Mouse (Mus musculus) CD4-positive naive resting alpha-beta T cell, adult 57 days (primary cell): ENCODE data around the gene Gm3558. TPM values are rescaled to one million over a fixed set of nuclear protein-coding genes. Genes with fewer than 3 reads are reported as not detected.

Experiments
- total RNA-seq: library from RNA; stranded (reverse); gene quantifications from one replicate; pipeline ENCODE4 v1.2.4, GENCODE M21; 2023

The Gm3558 gene
- total RNA-seq, result 0.35 TPM

DNA sequence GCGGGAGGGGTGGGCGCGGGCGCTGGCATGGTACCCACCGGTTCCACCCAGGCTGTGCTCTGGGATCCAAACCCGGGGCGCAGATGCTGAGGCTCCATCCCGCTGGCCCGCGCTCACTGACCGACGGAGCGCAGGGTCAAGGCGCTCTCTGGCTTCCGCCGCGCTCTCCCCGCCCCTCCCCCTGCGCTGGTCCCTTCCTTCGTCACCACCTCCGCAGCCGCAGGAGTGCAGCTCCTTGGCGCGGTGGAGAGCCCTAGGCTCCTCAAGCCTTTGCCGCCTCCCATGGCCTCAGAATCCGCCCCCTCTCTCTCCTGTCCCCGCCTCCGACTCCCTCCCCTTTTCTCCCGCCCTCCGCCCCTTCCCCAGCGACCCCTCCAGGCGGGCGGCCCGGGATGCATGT lies at the start of gene Gm3558:
TSS of gene Gm3558 (minus strand) at position 185 of the 400 bp plus-strand sequence.

DNA sequence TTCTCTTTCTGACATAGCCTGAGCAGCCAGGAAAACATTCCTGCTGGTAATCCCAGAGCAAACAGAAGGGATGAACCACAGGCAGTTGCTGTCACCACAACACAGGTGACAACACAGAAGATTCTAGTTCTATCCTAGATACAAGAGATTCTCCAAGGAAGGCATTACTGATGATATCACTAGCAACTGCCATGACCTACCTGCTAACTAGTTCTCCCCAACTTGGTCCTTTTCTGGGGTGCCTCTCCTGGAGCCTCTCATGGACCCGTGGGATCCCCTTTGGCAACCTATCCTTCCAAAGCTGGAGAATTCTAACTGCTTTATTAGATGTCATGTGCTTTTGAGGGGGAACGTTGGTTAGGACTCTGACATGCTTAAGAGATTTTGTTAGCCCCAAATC lies 27.1 kb upstream of the Gm3558 start, which contains the start of gene Gm10338:
TSS of gene Gm10338 (minus strand) at position 101 of the 400 bp plus-strand sequence.

Other genes starting within 250 kb of the Gm3558 start
- gene Gm5797, start 236.2 kb downstream of the Gm3558 start, total RNA-seq, result not detected
- not detected for gene Gm8374, start 203.4 kb downstream of the Gm3558 start, total RNA-seq
- not detected for gene Gm3755, start 117.6 kb downstream of the Gm3558 start, total RNA-seq
- not detected for gene Gm3752, start 84.8 kb downstream of the Gm3558 start, total RNA-seq
- not detected for gene Gm10338, start 27.0 kb upstream of the Gm3558 start, total RNA-seq
- gene Gm10128, start 75.4 kb upstream of the Gm3558 start, total RNA-seq, result not detected
- not detected for gene Gm26661, start 223.0 kb upstream of the Gm3558 start, total RNA-seq
- 32.1 TPM for gene Flnb, start 249.4 kb upstream of the Gm3558 start, total RNA-seq